Mouse (Mus musculus): ENCODE measurements around the gene Chrna3. TPM values are rescaled to one million over a fixed set of nuclear protein-coding genes. Genes with fewer than 3 reads are reported as not detected.
A peak's percentile ranks its signal among the peaks of the same experiment; 100 is the strongest.

Gene Chrna3
- polyA plus RNA-seq, 1 experiment, result 2.6 TPM

GRCm38 (mm10) chr9:55046764-55047163 lies 20.4 kb upstream of the Chrna3 start:
- H3K4me1 ChIP-seq (ENCODE audit: control insufficient read depth, insufficient read depth, low read length), result peaks cover 10% of the 10 kb centered on the region; the same call in 1 of the 2 replicates
- no peak for TF ChIP-seq POLR2A (IDR thresholded peaks at IDR 0.05; ENCODE audit: borderline replicate concordance, insufficient read depth, low read length)
- TF ChIP-seq CTCF (IDR thresholded peaks at IDR 0.05; ENCODE audit: borderline replicate concordance, insufficient read depth, low read depth, low read length), result 0 out of 2 replicates have a peak, but pooled peaks have one; percentile 7
- H3K27ac ChIP-seq (ENCODE audit: insufficient read depth, low read length), result no peak overlapping the region
- no peak overlapping the region for H3K4me3 ChIP-seq (replicated peaks; ENCODE audit: insufficient read depth, low read depth, low read length)
- no peaks in the 10 kb centered on the region; the same call in 1 of the 2 replicates for H3K27me3 ChIP-seq (ENCODE audit: control insufficient read depth, insufficient read depth, low read length)
- 3% methylated on average over 3 of the region's 3 CpGs for WGBS
- DNase-seq, result peak in 1 of 2 experiments; percentile 16

GRCm38 (mm10) chr9:55045001-55045400 lies 18.6 kb upstream of the Chrna3 start:
- WGBS, result 58% methylated on average over 2 of the region's 2 CpGs
- H3K4me1 ChIP-seq (ENCODE audit: control insufficient read depth, insufficient read depth, low read length), result peaks cover 13% of the 10 kb centered on the region
- no peak overlapping the region for H3K4me3 ChIP-seq (replicated peaks; ENCODE audit: insufficient read depth, low read depth, low read length)
- no peak overlapping the region for H3K27ac ChIP-seq (ENCODE audit: insufficient read depth, low read length)
- TF ChIP-seq POLR2A (IDR thresholded peaks at IDR 0.05; ENCODE audit: borderline replicate concordance, insufficient read depth, low read length), result no peak
- no peak for TF ChIP-seq CTCF (IDR thresholded peaks at IDR 0.05; ENCODE audit: borderline replicate concordance, insufficient read depth, low read depth, low read length)
- no peak for DNase-seq
- no peaks in the 10 kb centered on the region; the same call in 1 of the 2 replicates for H3K27me3 ChIP-seq (ENCODE audit: control insufficient read depth, insufficient read depth, low read length)

GRCm38 (mm10) chr9:55043688-55044087 lies 17.3 kb upstream of the Chrna3 start:
- WGBS, result 64% methylated on average over 8 of the region's 8 CpGs
- TF ChIP-seq CTCF (IDR thresholded peaks at IDR 0.05; ENCODE audit: borderline replicate concordance, insufficient read depth, low read depth, low read length) (no peak), POLR2A (IDR thresholded peaks at IDR 0.05; ENCODE audit: borderline replicate concordance, insufficient read depth, low read length) (no peak)
- DNase-seq, result no peak

GRCm38 (mm10) chr9:55041389-55041788 lies 15.0 kb upstream of the Chrna3 start:
- DNase-seq, result no peak
- WGBS, result 34% methylated on average over 2 of the region's 2 CpGs
- TF ChIP-seq CTCF (IDR thresholded peaks at IDR 0.05; ENCODE audit: borderline replicate concordance, insufficient read depth, low read depth, low read length), result no peak
- Histone ChIP-seq H3K4me3 (replicated peaks; ENCODE audit: insufficient read depth, low read depth, low read length) (no peak overlapping the region), H3K4me1 (ENCODE audit: control insufficient read depth, insufficient read depth, low read length) (peaks cover 6% of the 10 kb centered on the region), H3K27ac (ENCODE audit: insufficient read depth, low read length) (no peak overlapping the region), H3K27me3 (ENCODE audit: control insufficient read depth, insufficient read depth, low read length) (no peaks in the 10 kb centered on the region)

More at GRCm38 (mm10) chr9:55043688-55044087, 17.3 kb upstream of the Chrna3 start:
- Histone ChIP-seq H3K27me3 (ENCODE audit: control insufficient read depth, insufficient read depth, low read length) (no peaks in the 10 kb centered on the region; the same call in 1 of the 2 replicates), H3K4me3 (replicated peaks; ENCODE audit: insufficient read depth, low read depth, low read length) (no peak overlapping the region), H3K4me1 (ENCODE audit: control insufficient read depth, insufficient read depth, low read length) (peaks cover 13% of the 10 kb centered on the region), H3K27ac (ENCODE audit: insufficient read depth, low read length) (no peak overlapping the region)

GRCm38 (mm10) chr9:55039983-55040382 lies 13.6 kb upstream of the Chrna3 start:
- Histone ChIP-seq H3K27me3 (ENCODE audit: control insufficient read depth, insufficient read depth, low read length) (no peaks in the 10 kb centered on the region), H3K27ac (ENCODE audit: insufficient read depth, low read length) (no peak overlapping the region), H3K4me3 (replicated peaks; ENCODE audit: insufficient read depth, low read depth, low read length) (no peak overlapping the region), H3K4me1 (ENCODE audit: control insufficient read depth, insufficient read depth, low read length) (peaks cover 6% of the 10 kb centered on the region)
- TF ChIP-seq CTCF (IDR thresholded peaks at IDR 0.05; ENCODE audit: borderline replicate concordance, insufficient read depth, low read depth, low read length), result no peak
- no peak for TF ChIP-seq POLR2A (IDR thresholded peaks at IDR 0.05; ENCODE audit: borderline replicate concordance, insufficient read depth, low read length)
- 57% methylated on average over 5 of the region's 5 CpGs for WGBS
- no peak for DNase-seq

GRCm38 (mm10) chr9:55038948-55039347 lies 12.6 kb upstream of the Chrna3 start:
- WGBS, result 58% methylated on average over 8 of the region's 8 CpGs
- H3K4me3 ChIP-seq (replicated peaks; ENCODE audit: insufficient read depth, low read depth, low read length), result no peak overlapping the region
- no peak for DNase-seq
- H3K27ac ChIP-seq (ENCODE audit: insufficient read depth, low read length), result no peak overlapping the region
- H3K4me1 ChIP-seq (ENCODE audit: control insufficient read depth, insufficient read depth, low read length), result peaks cover 6% of the 10 kb centered on the region
- TF ChIP-seq CTCF (IDR thresholded peaks at IDR 0.05; ENCODE audit: borderline replicate concordance, insufficient read depth, low read depth, low read length) (no peak), POLR2A (IDR thresholded peaks at IDR 0.05; ENCODE audit: borderline replicate concordance, insufficient read depth, low read length) (no peak)
- H3K27me3 ChIP-seq (ENCODE audit: control insufficient read depth, insufficient read depth, low read length), result no peaks in the 10 kb centered on the region

GRCm38 (mm10) chr9:55031435-55032167 lies 5.2 kb upstream of the Chrna3 start:
- DNase-seq, result no peak
- 62% methylated on average over 6 of the region's 6 CpGs for WGBS
- H3K27me3 ChIP-seq (ENCODE audit: control insufficient read depth, insufficient read depth, low read length), result no peaks in the 10 kb centered on the region

More at GRCm38 (mm10) chr9:55031435-55032167, 5.2 kb upstream of the Chrna3 start:
- H3K4me3 ChIP-seq (replicated peaks; ENCODE audit: insufficient read depth, low read depth, low read length), result no peak overlapping the region
- H3K27ac ChIP-seq (ENCODE audit: insufficient read depth, low read length), result no peak overlapping the region
- no peak for TF ChIP-seq CTCF (IDR thresholded peaks at IDR 0.05; ENCODE audit: borderline replicate concordance, insufficient read depth, low read depth, low read length)
- no peak for TF ChIP-seq POLR2A (IDR thresholded peaks at IDR 0.05; ENCODE audit: borderline replicate concordance, insufficient read depth, low read length)
- no peaks in the 10 kb centered on the region for H3K4me1 ChIP-seq (ENCODE audit: control insufficient read depth, insufficient read depth, low read length)

Data from cerebellum, adult 2 months (tissue).